Mouse (Mus musculus) urinary bladder, adult 2 months (tissue): ENCODE data around the gene Acmsd. TPM values are rescaled to one million over a fixed set of nuclear protein-coding genes. Genes with fewer than 3 reads are reported as not detected.

Experiments
- DNase-seq: peaks from one replicate; pipeline ENCODE4 v3.0.0; 2022; ENCODE audit warnings: low spot score
- polyA plus RNA-seq: library from polyadenylated mRNA; depleted of rRNA; stranded (reverse); fragments of >200 nt; gene quantifications from 2 replicates; pipeline ENCODE4 v1.2.3, GENCODE M21; 2012; rRNA removed

Gene Acmsd
- polyA plus RNA-seq, 1 experiment = not detected

GRCm38 (mm10) chr1:127775206-127775720 lies 46.0 kb downstream of the Acmsd start:
- no peak for DNase-seq

- no peak for DNase-seq
Measured at GRCm38 (mm10) chr1:127776246-127776645, 47.0 kb downstream of the Acmsd start.

GRCm38 (mm10) chr1:127778611-127779010 lies 49.4 kb downstream of the Acmsd start:
- no peak for DNase-seq

- DNase-seq = no peak
Measured at GRCm38 (mm10) chr1:127780142-127780541, 50.9 kb downstream of the Acmsd start.

GRCm38 (mm10) chr1:127780849-127781248 lies 51.6 kb downstream of the Acmsd start:
- no peak for DNase-seq

- no peak for DNase-seq
Measured at GRCm38 (mm10) chr1:127783862-127784261, 54.6 kb downstream of the Acmsd start.

GRCm38 (mm10) chr1:127785882-127786281 lies 56.7 kb downstream of the Acmsd start:
- no peak for DNase-seq

- no peak for DNase-seq
Measured at GRCm38 (mm10) chr1:127788943-127789342, 59.7 kb downstream of the Acmsd start.

GRCm38 (mm10) chr1:127793459-127793858 lies 64.2 kb downstream of the Acmsd start:
- no peak for DNase-seq

- DNase-seq = no peak
Measured at GRCm38 (mm10) chr1:127795087-127795769, 66.0 kb downstream of the Acmsd start.

GRCm38 (mm10) chr1:127796341-127796740 lies 67.1 kb downstream of the Acmsd start:
- no peak for DNase-seq

- DNase-seq = no peak
Measured at GRCm38 (mm10) chr1:127796752-127797151, 67.5 kb downstream of the Acmsd start.

- no peak for DNase-seq
Measured at GRCm38 (mm10) chr1:127802916-127803315, 73.7 kb downstream of the Acmsd start.

- no peak for DNase-seq
Measured at GRCm38 (mm10) chr1:127808671-127809070, 79.5 kb downstream of the Acmsd start.

GRCm38 (mm10) chr1:127812929-127813328 lies 83.7 kb downstream of the Acmsd start:
- DNase-seq = no peak

GRCm38 (mm10) chr1:127816381-127816780 lies 87.2 kb downstream of the Acmsd start:
- DNase-seq = no peak

Other genes with a start within 250 kb of the Acmsd start
- gene Tmem163, start 49.9 kb upstream of the Acmsd start, polyA plus RNA-seq = 0.18 and 0.21 TPM in 2 replicates
- gene Ccnt2, start 44.8 kb downstream of the Acmsd start, polyA plus RNA-seq = 39.7 and 39.8 TPM in 2 replicates
- gene Map3k19, start 125.6 kb downstream of the Acmsd start, polyA plus RNA-seq = 0.01 and 0.08 TPM in 2 replicates
- gene Rab3gap1, start 139.4 kb downstream of the Acmsd start, polyA plus RNA-seq = 16.8 and 21.3 TPM in 2 replicates